Mouse (Mus musculus): ENCODE data around the gene Pus7l. TPM values are rescaled to one million over a fixed set of nuclear protein-coding genes. Genes with fewer than 3 reads are reported as not detected.

The Pus7l gene
- polyA plus RNA-seq, 1 experiment from 2014 or later, result 4.8 TPM

DNA sequence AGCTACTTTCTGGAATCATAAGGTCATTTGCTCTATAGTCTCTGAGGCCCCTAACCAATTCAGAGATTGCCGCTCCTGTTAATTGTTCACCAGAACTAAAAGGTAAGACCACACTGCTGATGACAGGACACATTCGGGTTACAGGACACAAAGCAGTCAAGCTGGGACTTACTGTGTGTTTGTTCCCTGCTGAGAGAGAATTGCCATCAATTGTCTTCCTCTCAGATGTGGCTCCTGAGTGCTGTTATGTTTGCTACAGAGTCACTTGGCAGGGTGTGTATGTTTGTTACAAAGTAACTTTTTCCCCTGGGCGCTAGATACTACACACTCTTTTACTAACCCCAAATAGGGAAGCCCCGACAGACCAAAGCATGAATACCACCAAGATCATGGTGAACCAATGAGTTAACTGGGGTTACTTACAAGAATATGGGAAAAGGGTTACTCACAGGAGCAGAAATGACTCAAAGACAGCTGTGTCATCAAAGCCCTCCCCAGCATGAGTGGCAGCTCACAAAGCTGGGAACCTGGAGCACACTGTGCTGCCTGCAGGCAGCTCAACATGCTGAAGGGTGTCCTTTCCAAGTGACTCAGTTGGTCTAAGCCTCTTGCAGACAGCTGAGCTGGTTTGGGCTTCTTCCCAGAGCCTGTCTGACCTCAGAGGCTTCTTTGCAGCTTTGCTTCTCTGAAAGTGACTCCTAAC lies 31.4 kb upstream of the Pus7l start:
- ATAC-seq, result no peak
- no peaks in the 10 kb centered on the region for H3K27me3 ChIP-seq (replicated peaks; ENCODE audit: control insufficient read depth, insufficient read depth, low read length)
- 65% methylated on average over 4 of the region's 4 CpGs for WGBS

DNA sequence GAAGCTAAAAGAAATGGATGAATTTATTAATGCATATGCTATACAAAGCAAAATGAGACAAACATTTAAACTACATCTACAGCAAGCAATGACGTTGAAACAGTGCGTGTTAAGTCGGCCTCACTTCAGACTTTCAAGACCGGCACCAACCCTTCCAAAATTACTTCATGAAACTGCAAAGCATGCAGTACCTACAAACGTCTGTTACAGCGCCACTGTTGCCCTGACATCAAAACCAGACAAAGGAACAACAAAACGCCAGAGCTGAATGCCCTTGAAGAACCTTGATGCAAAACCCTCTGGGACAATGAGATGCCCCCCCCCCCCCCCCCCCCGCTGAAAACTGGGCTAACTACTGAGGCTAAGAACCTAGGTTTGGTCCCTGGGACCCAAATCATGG lies 29.4 kb upstream of the Pus7l start:
- Histone ChIP-seq H3K27ac (ENCODE audit: low read length) (no peak overlapping the region), H3K9me3 (ENCODE audit: control insufficient read depth, low read length) (no peaks in the 10 kb centered on the region), H3K27me3 (replicated peaks; ENCODE audit: control insufficient read depth, insufficient read depth, low read length) (no peaks in the 10 kb centered on the region), H3K4me3 (replicated peaks; ENCODE audit: low read length) (no peak overlapping the region), H3K4me2 (ENCODE audit: low read length) (no peak overlapping the region), H3K9ac (replicated peaks; ENCODE audit: low read depth, low read length) (no peak overlapping the region), H3K36me3 (ENCODE audit: control insufficient read depth, insufficient read depth) (no peaks in the 10 kb centered on the region), H3K4me1 (replicated peaks; ENCODE audit: control insufficient read depth, insufficient read depth, low read length) (no peaks in the 10 kb centered on the region)
- 68% methylated on average over 8 of the region's 8 CpGs for WGBS
- no peak for ATAC-seq

More for the DNA sequence above, 31.4 kb upstream of the Pus7l start:
- no peak overlapping the region for H3K4me3 ChIP-seq (replicated peaks; ENCODE audit: low read length)
- no peaks in the 10 kb centered on the region for H3K9me3 ChIP-seq (ENCODE audit: control insufficient read depth, low read length)
- no peak overlapping the region for H3K4me2 ChIP-seq (ENCODE audit: low read length)
- no peak overlapping the region for H3K9ac ChIP-seq (replicated peaks; ENCODE audit: low read depth, low read length)
- H3K27ac ChIP-seq (ENCODE audit: low read length), result no peak overlapping the region
- no peaks in the 10 kb centered on the region for H3K4me1 ChIP-seq (replicated peaks; ENCODE audit: control insufficient read depth, insufficient read depth, low read length)
- H3K36me3 ChIP-seq (ENCODE audit: control insufficient read depth, insufficient read depth), result peaks cover under 1% of the 10 kb centered on the region; the same call in 1 of the 2 replicates

DNA sequence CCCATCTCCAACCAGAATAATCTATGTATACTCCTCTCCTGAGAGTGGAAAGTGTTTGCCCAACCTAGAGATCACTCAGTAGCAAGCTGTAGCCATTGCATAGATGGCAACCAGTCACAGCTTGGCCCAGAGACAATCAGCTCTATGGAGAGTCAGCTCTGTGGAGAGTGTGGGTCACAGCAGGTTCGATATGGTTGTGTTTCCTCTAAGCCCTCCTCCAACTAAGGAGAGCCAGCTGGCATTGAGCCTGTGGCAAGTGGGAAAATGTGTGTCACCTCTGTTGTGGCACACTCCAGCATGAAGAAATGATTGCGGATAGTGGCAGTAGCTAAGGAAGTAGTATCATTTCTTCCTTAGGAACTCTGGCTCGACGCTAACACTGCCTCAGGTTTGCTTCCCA lies 28.2 kb upstream of the Pus7l start:
- 78% methylated on average over 4 of the region's 4 CpGs for WGBS
- no peak overlapping the region for H3K4me2 ChIP-seq (ENCODE audit: low read length)
- H3K4me1 ChIP-seq (replicated peaks; ENCODE audit: control insufficient read depth, insufficient read depth, low read length), result no peaks in the 10 kb centered on the region
- no peaks in the 10 kb centered on the region for H3K9me3 ChIP-seq (ENCODE audit: control insufficient read depth, low read length)
- H3K9ac ChIP-seq (replicated peaks; ENCODE audit: low read depth, low read length), result no peak overlapping the region
- no peak for ATAC-seq
- no peak overlapping the region for H3K27ac ChIP-seq (ENCODE audit: low read length)
- no peaks in the 10 kb centered on the region for H3K36me3 ChIP-seq (ENCODE audit: control insufficient read depth, insufficient read depth)
- no peaks in the 10 kb centered on the region for H3K27me3 ChIP-seq (replicated peaks; ENCODE audit: control insufficient read depth, insufficient read depth, low read length)
- no peak overlapping the region for H3K4me3 ChIP-seq (replicated peaks; ENCODE audit: low read length)

- WGBS, result 93% methylated on average over 10 of the region's 10 CpGs
- Histone ChIP-seq H3K9me3 (ENCODE audit: control insufficient read depth, low read length) (no peaks in the 10 kb centered on the region), H3K9ac (replicated peaks; ENCODE audit: low read depth, low read length) (no peak overlapping the region), H3K4me3 (replicated peaks; ENCODE audit: low read length) (no peak overlapping the region), H3K4me2 (ENCODE audit: low read length) (no peak overlapping the region), H3K27me3 (replicated peaks; ENCODE audit: control insufficient read depth, insufficient read depth, low read length) (no peaks in the 10 kb centered on the region), H3K27ac (ENCODE audit: low read length) (no peak overlapping the region), H3K4me1 (replicated peaks; ENCODE audit: control insufficient read depth, insufficient read depth, low read length) (no peaks in the 10 kb centered on the region), H3K36me3 (ENCODE audit: control insufficient read depth, insufficient read depth) (no peaks in the 10 kb centered on the region)
- ATAC-seq, result no peak
Observed at GRCm38 (mm10) chr15:94568496-94569182, 25.3 kb upstream of the Pus7l start.

- Histone ChIP-seq H3K27ac (ENCODE audit: low read length) (no peak overlapping the region), H3K27me3 (replicated peaks; ENCODE audit: control insufficient read depth, insufficient read depth, low read length) (no peaks in the 10 kb centered on the region), H3K4me2 (ENCODE audit: low read length) (no peak overlapping the region), H3K9ac (replicated peaks; ENCODE audit: low read depth, low read length) (no peak overlapping the region), H3K4me1 (replicated peaks; ENCODE audit: control insufficient read depth, insufficient read depth, low read length) (no peaks in the 10 kb centered on the region), H3K4me3 (replicated peaks; ENCODE audit: low read length) (no peak overlapping the region), H3K36me3 (ENCODE audit: control insufficient read depth, insufficient read depth) (no peaks in the 10 kb centered on the region), H3K9me3 (ENCODE audit: control insufficient read depth, low read length) (no peaks in the 10 kb centered on the region)
- 89% methylated on average over 9 of the region's 9 CpGs for WGBS
- no peak for ATAC-seq
Observed at GRCm38 (mm10) chr15:94565854-94566253, 22.5 kb upstream of the Pus7l start.

GRCm38 (mm10) chr15:94564909-94565308 lies 21.6 kb upstream of the Pus7l start:
- H3K4me1 ChIP-seq (replicated peaks; ENCODE audit: control insufficient read depth, insufficient read depth, low read length), result no peaks in the 10 kb centered on the region
- H3K4me3 ChIP-seq (replicated peaks; ENCODE audit: low read length), result no peak overlapping the region
- H3K36me3 ChIP-seq (ENCODE audit: control insufficient read depth, insufficient read depth), result no peaks in the 10 kb centered on the region
- WGBS, result 84% methylated on average over 2 of the region's 2 CpGs
- H3K4me2 ChIP-seq (ENCODE audit: low read length), result no peak overlapping the region
- H3K27ac ChIP-seq (ENCODE audit: low read length), result no peak overlapping the region
- H3K9ac ChIP-seq (replicated peaks; ENCODE audit: low read depth, low read length), result no peak overlapping the region
- no peaks in the 10 kb centered on the region for H3K27me3 ChIP-seq (replicated peaks; ENCODE audit: control insufficient read depth, insufficient read depth, low read length)
- H3K9me3 ChIP-seq (ENCODE audit: control insufficient read depth, low read length), result no peaks in the 10 kb centered on the region
- no peak for ATAC-seq

DNA sequence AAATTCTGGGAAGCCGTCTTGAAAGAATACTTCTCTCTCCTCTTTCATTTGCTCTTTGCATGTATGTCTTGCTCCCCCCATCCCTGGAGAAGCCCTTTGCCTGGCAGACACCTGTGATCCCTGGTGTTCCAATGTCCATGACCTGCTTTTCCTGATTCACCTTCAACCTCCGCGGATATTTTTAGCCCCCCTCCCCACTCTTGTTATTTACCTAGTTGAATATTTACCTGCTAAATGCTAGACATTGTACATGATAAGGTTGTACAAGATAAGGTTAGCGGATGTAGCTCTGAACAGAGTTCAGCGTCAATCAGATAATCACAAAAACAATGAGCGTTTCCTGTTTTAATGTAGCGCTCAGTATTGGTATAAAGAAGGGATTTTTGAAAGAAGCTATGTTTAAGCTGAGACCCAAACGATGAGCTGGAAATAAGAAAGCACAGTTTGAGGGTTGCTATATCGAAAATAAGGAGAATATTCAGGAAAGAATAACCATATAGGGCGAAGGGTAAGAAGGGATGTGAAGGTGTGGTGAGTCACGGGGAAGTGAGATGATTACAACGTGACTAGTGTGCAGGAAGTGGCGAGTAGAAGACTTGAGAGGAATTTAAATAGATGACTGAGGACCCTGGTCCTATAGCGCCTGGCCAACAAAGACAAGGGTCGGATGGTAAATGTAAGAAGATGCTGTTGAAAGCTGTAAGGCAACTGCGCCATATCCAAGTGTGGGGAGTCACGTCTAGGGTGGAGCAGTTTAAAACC lies 15.7 kb upstream of the Pus7l start:
- no peak for ATAC-seq
- WGBS, result 84% methylated on average over 17 of the region's 17 CpGs

DNA sequence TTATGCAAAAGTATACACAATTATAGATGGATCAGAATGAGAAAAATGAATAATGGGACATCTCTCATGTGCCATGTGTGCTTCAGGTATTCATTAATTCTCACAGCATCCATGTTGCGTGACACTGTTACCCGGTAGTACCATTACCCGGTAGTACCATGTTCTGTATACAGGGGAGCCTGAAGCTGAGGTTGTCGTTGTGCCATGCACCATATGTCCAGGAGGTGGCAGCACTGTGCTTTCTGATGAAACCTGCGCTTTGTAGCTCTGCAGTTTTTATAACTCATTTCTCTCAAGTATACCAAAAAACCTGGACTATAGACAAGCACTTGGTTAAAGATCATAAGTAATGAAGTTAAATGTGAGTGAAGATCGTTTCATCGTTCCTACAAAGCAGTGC lies 14.1 kb upstream of the Pus7l start:
- peak; percentile 75 for ATAC-seq
- H3K9me3 ChIP-seq (ENCODE audit: control insufficient read depth, low read length), result no peaks in the 10 kb centered on the region
- H3K27me3 ChIP-seq (replicated peaks; ENCODE audit: control insufficient read depth, insufficient read depth, low read length), result no peaks in the 10 kb centered on the region
- H3K36me3 ChIP-seq (ENCODE audit: control insufficient read depth, insufficient read depth), result no peaks in the 10 kb centered on the region
- no peak overlapping the region for H3K4me2 ChIP-seq (ENCODE audit: low read length)
- H3K4me3 ChIP-seq (replicated peaks; ENCODE audit: low read length), result no peak overlapping the region
- no peaks in the 10 kb centered on the region for H3K4me1 ChIP-seq (replicated peaks; ENCODE audit: control insufficient read depth, insufficient read depth, low read length)
- H3K27ac ChIP-seq (ENCODE audit: low read length), result no peak overlapping the region
- WGBS, result 20% methylated on average over 7 of the region's 7 CpGs
- H3K9ac ChIP-seq (replicated peaks; ENCODE audit: low read depth, low read length), result no peak overlapping the region

More for the DNA sequence above, 15.7 kb upstream of the Pus7l start:
- Histone ChIP-seq H3K27ac (ENCODE audit: low read length) (no peak overlapping the region), H3K9me3 (ENCODE audit: control insufficient read depth, low read length) (no peaks in the 10 kb centered on the region), H3K27me3 (replicated peaks; ENCODE audit: control insufficient read depth, insufficient read depth, low read length) (no peaks in the 10 kb centered on the region), H3K9ac (replicated peaks; ENCODE audit: low read depth, low read length) (no peak overlapping the region), H3K36me3 (ENCODE audit: control insufficient read depth, insufficient read depth) (no peaks in the 10 kb centered on the region), H3K4me3 (replicated peaks; ENCODE audit: low read length) (no peak overlapping the region), H3K4me1 (replicated peaks; ENCODE audit: control insufficient read depth, insufficient read depth, low read length) (no peaks in the 10 kb centered on the region), H3K4me2 (ENCODE audit: low read length) (no peak overlapping the region)

GRCm38 (mm10) chr15:94553536-94553935 lies 10.2 kb upstream of the Pus7l start:
- Histone ChIP-seq H3K4me2 (ENCODE audit: low read length) (no peak overlapping the region), H3K4me1 (replicated peaks; ENCODE audit: control insufficient read depth, insufficient read depth, low read length) (no peaks in the 10 kb centered on the region), H3K9ac (replicated peaks; ENCODE audit: low read depth, low read length) (no peak overlapping the region), H3K27ac (ENCODE audit: low read length) (no peak overlapping the region), H3K27me3 (replicated peaks; ENCODE audit: control insufficient read depth, insufficient read depth, low read length) (no peaks in the 10 kb centered on the region), H3K9me3 (ENCODE audit: control insufficient read depth, low read length) (peaks cover 9% of the 10 kb centered on the region; the same call in 1 of the 2 replicates), H3K4me3 (replicated peaks; ENCODE audit: low read length) (no peak overlapping the region), H3K36me3 (ENCODE audit: control insufficient read depth, insufficient read depth) (no peaks in the 10 kb centered on the region)
- ATAC-seq, result no peak
- 90% methylated on average over 9 of the region's 9 CpGs for WGBS
